Mouse (Mus musculus) heart, embryonic 14.5 days (tissue): Measurements from ENCODE around the gene Otulin. TPM values are rescaled to one million over a fixed set of nuclear protein-coding genes. Genes with fewer than 3 reads are reported as not detected.

Experiments used
- ATAC-seq: fragments of 200-750 bp; cut with Nextera tagmentation; 2 replicates; pipeline ENCODE4 v1.8.0; 2017; ENCODE audit warnings: low read depth, moderate TSS enrichment; ENCODE audit not compliant: insufficient number of reproducible peaks, insufficient read depth, low FRiP score
- H3K27ac ChIP-seq, 2 experiments: fragments of 200-500 bp in 1 of 2; fragments of 300-500 bp in 1 of 2; sonication (generic) in 1 of 2; replicated peaks in 1 of 2; 2 replicates each; pipeline ENCODE4 v1.5.1; 2012 to 2014; ENCODE audit warnings: low read depth in 2 of 2, low read length in 2 of 2, control low read depth in 1 of 2, mild to moderate bottlenecking in 1 of 2, mixed read lengths in 1 of 2; ENCODE audit not compliant: control insufficient read depth in 1 of 2, insufficient read depth in 1 of 2
- H3K27me3 ChIP-seq: fragments of 300-500 bp; sonication (generic); 2 replicates; pipeline ENCODE4 v1.6.1; 2014; ENCODE audit warnings: mild to moderate bottlenecking, low read length, control low read depth; ENCODE audit not compliant: control insufficient read depth, insufficient read depth
- H3K36me3 ChIP-seq: fragments of 300-500 bp; sonication (generic); 2 replicates; pipeline ENCODE4 v1.6.1; 2014; ENCODE audit warnings: mild to moderate bottlenecking, control low read depth, low read length, mixed read lengths; ENCODE audit not compliant: control insufficient read depth, insufficient read depth
- H3K4me1 ChIP-seq, 2 experiments: fragments of 200-500 bp in 1 of 2; fragments of 300-500 bp in 1 of 2; sonication (generic) in 1 of 2; 2 replicates each; pipeline ENCODE4 v1.6.1; 2012 to 2014; ENCODE audit warnings: low read length in 2 of 2, control low read depth in 1 of 2, mixed read lengths in 1 of 2; ENCODE audit not compliant: control insufficient read depth in 2 of 2, insufficient read depth in 2 of 2
- H3K4me2 ChIP-seq: fragments of 300-500 bp; sonication (generic); 2 replicates; pipeline ENCODE4 v1.6.1; 2014; ENCODE audit warnings: mild to moderate bottlenecking, low read length
- H3K4me3 ChIP-seq, 2 experiments: fragments of 200-500 bp in 1 of 2; fragments of 300-500 bp in 1 of 2; sonication (generic) in 1 of 2; 2 replicates each; pipeline ENCODE4 v1.5.1; 2012 to 2014; ENCODE audit warnings: low read length in 2 of 2, mild to moderate bottlenecking in 2 of 2, control low read depth in 1 of 2, low read depth in 1 of 2, moderate library complexity in 1 of 2; ENCODE audit not compliant: control insufficient read depth in 1 of 2, insufficient read depth in 1 of 2
- H3K9ac ChIP-seq: fragments of 300-500 bp; sonication (generic); 2 replicates; pipeline ENCODE4 v1.6.1; 2014; ENCODE audit warnings: mild to moderate bottlenecking, low read length
- H3K9me3 ChIP-seq: fragments of 300-500 bp; sonication (generic); 2 replicates; pipeline ENCODE4 v1.6.1; 2016; ENCODE audit warnings: low read length, control low read depth; ENCODE audit not compliant: control insufficient read depth
- WGBS: fragments of 180-500 bp; shearing (Covaris S2); extraction: QIAGEN DNeasy Blood & Tissue Kit; methylation state at CpG from one replicate; pipeline ENCODE4 v1.1.7; 2014; 5-methylcytosine and 5-hydroxymethylcytosine counted together
- polyA plus RNA-seq: library from polyadenylated mRNA; unstranded; fragments of >200 nt; fragmentation: Nextera tagmentation; extraction: Ambion mirVana; gene quantifications from 2 replicates; pipeline ENCODE4 v1.2.1, GENCODE M21; 2014

The Otulin gene
- polyA plus RNA-seq, 1 experiment from 2014 or later: 38.1 TPM

GRCm38 (mm10) chr15:27571179-27571578 is 59.3 kb downstream of the Otulin start:
- H3K4me1 ChIP-seq: peaks cover 9 to 13% of the 10 kb centered on the region in 2 experiments
- H3K9ac ChIP-seq: no peak overlapping the region
- no peaks in the 10 kb centered on the region for H3K9me3 ChIP-seq
- no peak for ATAC-seq
- no peak overlapping the region for H3K4me2 ChIP-seq
- no peak overlapping the region for H3K4me3 ChIP-seq
- H3K27me3 ChIP-seq: no peaks in the 10 kb centered on the region
- WGBS: 63% methylated on average over 8 of the region's 8 CpGs
- peaks cover 52% of the 10 kb centered on the region for H3K36me3 ChIP-seq
- H3K27ac ChIP-seq: no peak overlapping the region

DNA sequence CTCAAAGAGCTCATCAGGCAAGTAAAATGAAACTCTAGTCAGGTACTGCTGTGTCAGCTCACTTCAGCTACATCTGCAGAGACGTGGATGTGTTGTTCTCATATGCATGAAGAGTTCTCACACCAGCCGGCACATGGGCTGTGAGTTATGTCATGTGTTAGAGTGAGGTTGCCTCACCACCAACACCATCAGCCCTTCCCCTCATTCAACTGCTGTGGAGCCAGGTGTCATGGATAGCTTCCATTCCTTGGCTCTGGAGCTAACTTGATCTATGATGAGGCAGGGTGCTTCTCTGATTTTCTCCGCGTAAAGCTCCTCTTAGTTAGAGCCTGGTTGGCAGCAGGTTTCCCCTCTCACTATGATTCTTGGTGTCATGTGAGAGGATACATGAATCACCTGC is 60.1 kb downstream of the Otulin start:
- no peak overlapping the region for H3K4me3 ChIP-seq
- H3K9ac ChIP-seq: no peak overlapping the region
- H3K9me3 ChIP-seq: no peaks in the 10 kb centered on the region
- 91% methylated on average over 4 of the region's 4 CpGs for WGBS
- H3K27ac ChIP-seq: no peak overlapping the region
- peaks cover 2 to 5% of the 10 kb centered on the region in 2 experiments for H3K4me1 ChIP-seq
- H3K27me3 ChIP-seq: no peaks in the 10 kb centered on the region
- no peak for ATAC-seq
- H3K36me3 ChIP-seq: peaks cover 59% of the 10 kb centered on the region
- H3K4me2 ChIP-seq: no peak overlapping the region

GRCm38 (mm10) chr15:27569924-27570323 is 60.6 kb downstream of the Otulin start:
- H3K4me2 ChIP-seq: no peak overlapping the region
- no peak overlapping the region for H3K4me3 ChIP-seq
- no peaks in the 10 kb centered on the region for H3K27me3 ChIP-seq
- ATAC-seq: no peak
- peaks cover 0 to under 1% of the 10 kb centered on the region in 2 experiments; a peak in 1 of 4 replicates for H3K4me1 ChIP-seq
- no peaks in the 10 kb centered on the region for H3K9me3 ChIP-seq
- no peak overlapping the region for H3K27ac ChIP-seq
- H3K9ac ChIP-seq: no peak overlapping the region
- WGBS: 82% methylated on average over 2 of the region's 2 CpGs
- peaks cover 62% of the 10 kb centered on the region for H3K36me3 ChIP-seq

DNA sequence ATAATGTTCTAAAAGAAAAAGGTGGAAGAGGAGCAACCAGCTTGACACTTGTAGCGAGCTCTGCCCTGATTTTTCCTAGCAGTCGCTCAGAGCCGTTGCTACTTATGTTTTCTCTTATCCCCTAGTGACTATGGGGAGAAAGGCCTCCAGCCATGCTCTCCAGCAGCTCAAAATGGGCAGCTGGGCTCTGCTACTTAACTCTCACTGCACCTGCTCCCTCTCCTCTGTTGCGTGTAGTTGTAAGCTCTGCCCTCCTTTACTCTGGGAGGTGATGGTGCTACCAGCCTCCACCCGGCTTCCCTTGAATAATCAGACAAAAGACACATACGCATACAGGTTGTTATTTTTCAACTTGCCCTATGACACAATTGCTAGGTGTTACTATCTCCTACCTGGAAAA is 62.1 kb downstream of the Otulin start:
- H3K36me3 ChIP-seq: peaks cover 70% of the 10 kb centered on the region
- H3K27ac ChIP-seq: no peak overlapping the region
- no peaks in the 10 kb centered on the region; a peak in 1 of 4 replicates for H3K4me1 ChIP-seq
- H3K9ac ChIP-seq: no peak overlapping the region
- H3K4me2 ChIP-seq: no peak overlapping the region
- no peaks in the 10 kb centered on the region for H3K9me3 ChIP-seq
- H3K27me3 ChIP-seq: no peaks in the 10 kb centered on the region
- ATAC-seq: no peak
- H3K4me3 ChIP-seq: no peak overlapping the region
- 84% methylated on average over 6 of the region's 6 CpGs for WGBS

- 90% methylated on average over 16 of the region's 16 CpGs for WGBS
Observed at GRCm38 (mm10) chr15:27567356-27567755, 63.1 kb downstream of the Otulin start.

DNA sequence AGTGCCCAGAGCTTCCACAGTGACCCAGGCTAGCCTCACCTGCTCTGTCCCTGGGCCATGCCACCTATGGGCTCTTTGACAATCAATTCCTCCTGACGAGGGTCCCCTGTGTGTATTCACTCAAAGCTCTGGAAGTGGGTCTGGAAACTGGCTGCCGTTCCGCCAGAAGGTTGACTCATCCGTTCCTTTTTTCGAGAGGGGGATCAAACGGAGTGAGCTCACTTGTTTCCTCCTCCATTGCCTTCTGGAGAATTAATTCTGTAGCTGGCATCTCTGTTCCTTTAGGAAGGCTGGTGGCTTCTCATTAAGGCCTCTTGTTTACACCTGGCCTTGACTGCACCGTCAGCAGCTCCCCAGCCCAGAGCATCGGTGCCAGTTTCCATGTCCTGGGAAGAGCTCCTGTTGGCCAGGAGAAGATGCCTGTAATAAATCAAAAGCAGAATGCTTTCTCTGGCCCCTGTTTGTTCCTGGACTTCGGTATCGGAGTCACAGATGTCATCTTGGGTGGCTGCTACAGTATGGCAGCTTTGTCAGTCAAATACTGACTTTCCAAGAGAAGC is 64.8 kb downstream of the Otulin start:
- WGBS: 87% methylated on average over 10 of the region's 10 CpGs
- H3K4me3 ChIP-seq: no peak overlapping the region
- H3K4me1 ChIP-seq: no peaks in the 10 kb centered on the region
- ATAC-seq: no peak
- H3K27ac ChIP-seq: no peak overlapping the region
- peaks cover 58% of the 10 kb centered on the region for H3K36me3 ChIP-seq
- H3K27me3 ChIP-seq: no peaks in the 10 kb centered on the region
- H3K9ac ChIP-seq: no peak overlapping the region
- no peaks in the 10 kb centered on the region for H3K9me3 ChIP-seq
- H3K4me2 ChIP-seq: no peak overlapping the region

More at GRCm38 (mm10) chr15:27567356-27567755, 63.1 kb downstream of the Otulin start:
- H3K9ac ChIP-seq: no peak overlapping the region
- no peak overlapping the region for H3K4me2 ChIP-seq
- no peak overlapping the region for H3K4me3 ChIP-seq
- no peaks in the 10 kb centered on the region for H3K27me3 ChIP-seq
- H3K4me1 ChIP-seq: no peaks in the 10 kb centered on the region; a peak in 1 of 4 replicates
- no peak overlapping the region for H3K27ac ChIP-seq
- no peaks in the 10 kb centered on the region for H3K9me3 ChIP-seq
- ATAC-seq: no peak
- H3K36me3 ChIP-seq: peaks cover 68% of the 10 kb centered on the region

- H3K36me3 ChIP-seq: peaks cover 50% of the 10 kb centered on the region
- H3K9me3 ChIP-seq: no peaks in the 10 kb centered on the region
- no peak overlapping the region for H3K4me2 ChIP-seq
- no peaks in the 10 kb centered on the region for H3K4me1 ChIP-seq
- WGBS: 90% methylated on average over 14 of the region's 14 CpGs
- H3K4me3 ChIP-seq: no peak overlapping the region
- no peak overlapping the region for H3K27ac ChIP-seq
- ATAC-seq: no peak
- H3K27me3 ChIP-seq: no peaks in the 10 kb centered on the region
- H3K9ac ChIP-seq: no peak overlapping the region
Observed at GRCm38 (mm10) chr15:27564106-27565100, 66.1 kb downstream of the Otulin start.
